Mouse (Mus musculus) MN1 (cell line): ENCODE data around the gene Zic2.
A peak's percentile ranks its signal among the peaks of the same experiment; 100 is the strongest.
"Not testable (repeated sequence)": the region's sequence is repeated elsewhere in the genome, so short reads cannot be mapped to it uniquely, and the experiment has no call there.

Experiments used
- DNase-seq: peaks from one replicate; pipeline ENCODE4 v3.0.0-alpha.2; 2016; ENCODE audit warnings: low spot score

The Zic2 gene

GRCm38 (mm10) chr14:122474891-122475556 is at the start of gene Zic2:
TSS of gene Zic2 (plus strand) at chr14:122475435.
- peak; percentile 57 for DNase-seq

GRCm38 (mm10) chr14:122426529-122427203 is 48.6 kb upstream of the Zic2 start:
- DNase-seq: no peak

GRCm38 (mm10) chr14:122427204-122427560 is 48.1 kb upstream of the Zic2 start:
- peak; percentile 13 for DNase-seq

GRCm38 (mm10) chr14:122427654-122428053 is 47.6 kb upstream of the Zic2 start:
- DNase-seq: no peak

GRCm38 (mm10) chr14:122432558-122432957 is 42.7 kb upstream of the Zic2 start:
- no peak for DNase-seq

- DNase-seq: no peak
Measured at GRCm38 (mm10) chr14:122434039-122434438, 41.2 kb upstream of the Zic2 start.

GRCm38 (mm10) chr14:122436850-122437249 is 38.4 kb upstream of the Zic2 start:
- no peak for DNase-seq

GRCm38 (mm10) chr14:122449601-122450495 is 25.4 kb upstream of the Zic2 start:
- no peak for DNase-seq

- peak; percentile 47 for DNase-seq
Measured at GRCm38 (mm10) chr14:122450496-122451382, 24.5 kb upstream of the Zic2 start, which contains the start of gene Gm5089. TSS of gene Gm5089 (minus strand) at chr14:122451115.

- DNase-seq: no peak
Measured at GRCm38 (mm10) chr14:122451551-122452145, 23.6 kb upstream of the Zic2 start.

GRCm38 (mm10) chr14:122452701-122453387 is 22.4 kb upstream of the Zic2 start:
- DNase-seq: no peak

- DNase-seq: no peak
Measured at GRCm38 (mm10) chr14:122453388-122453995, 21.7 kb upstream of the Zic2 start.

- DNase-seq: no peak
Measured at GRCm38 (mm10) chr14:122453996-122454738, 21.1 kb upstream of the Zic2 start.

- no peak for DNase-seq
Measured at GRCm38 (mm10) chr14:122454901-122455561, 20.2 kb upstream of the Zic2 start.

- no peak for DNase-seq
Measured at GRCm38 (mm10) chr14:122455562-122455958, 19.7 kb upstream of the Zic2 start.

GRCm38 (mm10) chr14:122459332-122459731 is 15.9 kb upstream of the Zic2 start:
- DNase-seq: not testable (repeated sequence)

- no peak for DNase-seq
Measured at GRCm38 (mm10) chr14:122459776-122460175, 15.5 kb upstream of the Zic2 start.

GRCm38 (mm10) chr14:122460226-122460625 is 15.0 kb upstream of the Zic2 start:
- DNase-seq: no peak

- DNase-seq: no peak
Measured at GRCm38 (mm10) chr14:122461500-122461899, 13.7 kb upstream of the Zic2 start.
